Mouse (Mus musculus): ENCODE measurements around the gene Slc8b1.

DNA sequence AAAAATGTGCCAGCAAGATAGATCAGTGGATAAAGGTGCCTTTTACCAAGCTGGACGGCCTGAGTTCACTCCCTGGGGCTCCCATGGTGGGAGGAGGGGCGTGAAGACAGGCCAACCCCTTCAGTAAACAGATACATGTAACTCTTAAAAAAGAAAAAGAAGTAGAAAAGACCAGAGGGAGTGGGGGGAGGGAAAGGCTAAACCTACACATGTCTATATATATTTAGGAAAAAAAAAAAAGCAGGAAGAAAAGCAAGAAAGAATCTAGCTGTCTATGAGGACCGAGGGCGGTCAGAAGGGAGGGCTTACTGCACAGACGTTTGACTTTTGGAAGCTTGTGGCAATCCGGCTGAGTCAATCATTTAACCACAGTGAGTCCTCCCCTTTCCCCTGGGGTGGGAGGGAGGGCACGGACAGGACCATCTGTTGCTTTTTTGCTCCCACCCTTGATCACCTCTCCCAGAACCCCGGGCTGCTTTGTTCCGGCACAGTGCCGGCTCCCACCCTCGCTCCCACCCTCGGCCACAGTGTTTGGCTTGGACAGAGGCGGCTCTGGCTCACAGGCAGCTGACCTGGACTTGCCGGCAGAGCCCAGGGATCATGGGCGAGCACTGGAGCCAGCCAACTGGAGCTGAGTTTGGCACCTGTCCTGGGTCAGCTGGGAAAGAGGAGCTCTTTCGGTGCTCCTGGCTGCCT is 49.8 kb downstream of the Slc8b1 start:
- TF ChIP-seq CTCF (IDR thresholded peaks at IDR 0.05; ENCODE audit: extremely low read depth, insufficient read length, insufficient replicate concordance, low read depth, low read length) (no peak), POLR2A (IDR thresholded peaks at IDR 0.05; ENCODE audit: low read depth, low read length) (no peak)
